Mouse (Mus musculus) E14TG2a.4 (cell line): ENCODE measurements around the gene Pip5kl1.

Experiments
- CTCF ChIP-seq: conservative IDR thresholded peaks from 2 replicates; pipeline ENCODE4 v1.5.1; 2014; ENCODE audit warnings: low read length
- NANOG ChIP-seq: IDR thresholded peaks from 2 replicates; pipeline ENCODE4 v1.6.1; 2014; ENCODE audit warnings: borderline replicate concordance, low read length, mixed read lengths
- POU5F1 ChIP-seq: IDR thresholded peaks from 2 replicates; pipeline ENCODE4 v1.6.1; 2014; ENCODE audit warnings: low read length, borderline replicate concordance

DNA sequence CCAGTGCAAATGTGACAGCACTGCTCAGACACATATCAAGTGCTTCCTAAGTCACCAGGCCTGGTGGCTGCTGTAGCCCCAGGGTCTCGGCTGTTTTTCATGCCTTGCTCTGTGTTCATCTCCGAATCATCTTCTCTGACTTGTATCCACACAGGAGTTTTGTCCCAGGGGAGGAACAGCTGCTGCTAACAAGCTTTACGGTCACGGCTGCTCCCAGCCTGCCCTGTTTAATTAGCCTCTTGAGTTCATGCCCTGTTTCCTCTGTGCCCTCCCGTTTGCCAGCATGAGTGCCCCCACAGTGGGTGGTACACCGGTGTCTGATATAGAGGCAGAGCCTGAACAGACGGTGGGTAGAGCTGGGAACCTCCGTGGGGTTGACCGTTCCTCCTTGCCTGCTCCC, 43.5 kb downstream of the Pip5kl1 start:
- TF ChIP-seq CTCF (no peak), NANOG (no peak), POU5F1 (no peak)
